In the genomic region with DNA sequence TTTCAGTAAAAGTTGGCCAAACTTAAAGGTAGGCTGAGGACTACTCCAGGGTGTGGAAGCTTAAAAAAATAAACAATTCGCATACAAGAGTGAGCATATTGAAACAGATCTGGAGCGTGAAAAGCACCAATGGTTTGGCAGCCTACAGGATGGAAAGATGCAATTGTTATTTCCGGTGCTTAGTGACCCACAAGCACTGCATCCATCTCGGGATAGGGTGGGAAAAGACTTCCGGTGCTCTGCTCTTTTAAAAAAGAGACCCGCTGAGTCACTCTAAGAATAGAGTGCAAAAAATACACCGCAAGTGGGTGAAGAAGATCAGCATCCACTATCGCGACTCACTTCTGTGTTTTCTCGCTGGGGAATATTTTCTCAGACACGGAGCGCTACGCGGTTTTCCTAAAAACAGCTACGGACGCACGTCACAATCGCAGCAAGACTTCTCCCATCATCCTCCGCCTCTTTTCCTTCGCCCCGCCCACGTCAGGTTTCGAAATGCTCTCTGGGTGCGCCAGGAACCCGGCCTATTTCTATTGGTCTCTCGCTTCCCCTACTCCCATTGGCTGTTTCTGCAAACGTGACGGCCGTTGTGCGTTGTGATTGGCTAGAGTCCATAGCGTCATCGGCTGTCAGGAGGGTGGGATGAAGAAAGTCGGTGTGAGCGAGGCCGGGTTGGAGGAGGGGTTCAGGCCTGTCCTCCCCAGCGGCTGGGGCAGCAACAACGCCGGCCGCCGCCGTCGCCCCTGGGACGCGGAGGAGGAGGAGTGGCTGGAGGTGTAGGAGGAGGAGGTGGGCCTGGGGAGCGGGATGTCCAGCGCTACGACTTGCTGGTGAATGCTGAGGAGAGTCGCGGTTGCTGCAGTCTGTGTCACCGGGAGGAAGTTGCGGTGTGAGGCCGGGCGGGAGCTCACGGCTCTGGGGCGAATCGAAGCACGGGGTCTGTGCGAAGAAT, we compare ENCODE assay signal across 8 mouse cellular contexts. TPM values are rescaled to one million over a fixed set of nuclear protein-coding genes. Genes with fewer than 3 reads are reported as not detected.
DNase-seq lines count a peak whose midpoint lies in the region; ATAC-seq and TF ChIP-seq lines count a peak whose summit lies in the region.

Nrd1 (plus strand) TSS at position 657 of the 952 bp plus-strand sequence.

- peak within 1 kb of the TSS; percentile 65 for H3K27ac ChIP-seq in ES-Bruce4 (ENCODE audit: insufficient read depth, low read length)
- H3K27ac ChIP-seq in forebrain, embryonic 13.5 days, result peak within 1 kb of the TSS; percentile 89
- peak within 1 kb of the TSS; percentile 96 for H3K27ac ChIP-seq in liver, postnatal 0 days (ENCODE audit: low read depth)
- peak within 1 kb of the TSS; percentile 88 for H3K27ac ChIP-seq in neural tube, embryonic 14.5 days (ENCODE audit: low read depth, low read length)

- H3K4me1 ChIP-seq in ES-Bruce4 (ENCODE audit: control insufficient read depth, insufficient read depth, low read length), result no peaks in the 10 kb centered on the region
- peaks cover 31% of the 10 kb centered on the region for H3K4me1 ChIP-seq in forebrain, embryonic 13.5 days
- peaks cover 19% of the 10 kb centered on the region; the same call in 1 of the 2 replicates for H3K4me1 ChIP-seq in liver, postnatal 0 days (ENCODE audit: insufficient read depth)
- H3K4me1 ChIP-seq in neural tube, embryonic 14.5 days (ENCODE audit: control insufficient read depth, insufficient read depth, low read length), result peaks cover 15% of the 10 kb centered on the region

- H3K36me3 ChIP-seq in ES-Bruce4 (ENCODE audit: control insufficient read depth, insufficient read depth, low read length, poor library complexity, severe bottlenecking), result peaks cover 10% of the 10 kb centered on the region
- H3K36me3 ChIP-seq in forebrain, embryonic 13.5 days (ENCODE audit: poor library complexity, severe bottlenecking), result 0 out of 2 replicates have a peak, but pooled peaks cover 11% of the 10 kb centered on the region
- H3K36me3 ChIP-seq in liver, postnatal 0 days (replicated peaks; ENCODE audit: insufficient read depth, low read length), result 0 out of 2 replicates have a peak, but pooled peaks cover 8% of the 10 kb centered on the region
- H3K36me3 ChIP-seq in neural tube, embryonic 14.5 days (ENCODE audit: control insufficient read depth, insufficient read depth, low read length), result no peaks in the 10 kb centered on the region

- no peak for TF ChIP-seq CTCF in ES-Bruce4 (IDR thresholded peaks at IDR 0.05; ENCODE audit: low read depth, low read length)
- no peak for TF ChIP-seq CTCF in liver, postnatal 0 days (IDR thresholded peaks at IDR 0.05; ENCODE audit: low read depth)

- no peaks in the 10 kb centered on the region for H3K9me3 ChIP-seq in ES-Bruce4 (replicated peaks; ENCODE audit: control insufficient read depth, insufficient read depth, low read length, poor library complexity, severe bottlenecking)
- H3K9me3 ChIP-seq in forebrain, embryonic 13.5 days (replicated peaks), result no peaks in the 10 kb centered on the region
- H3K9me3 ChIP-seq in liver, postnatal 0 days (ENCODE audit: low read length), result no peaks in the 10 kb centered on the region
- no peaks in the 10 kb centered on the region for H3K9me3 ChIP-seq in neural tube, embryonic 14.5 days (ENCODE audit: control insufficient read depth, low read length)

- H3K9ac ChIP-seq in ES-Bruce4 (ENCODE audit: low read depth, poor library complexity, severe bottlenecking), result peak within 1 kb of the TSS; percentile 87
- peak within 1 kb of the TSS; percentile 90 for H3K9ac ChIP-seq in forebrain, embryonic 13.5 days
- peak within 1 kb of the TSS; percentile 83 for H3K9ac ChIP-seq in liver, postnatal 0 days (replicated peaks)
- H3K9ac ChIP-seq in neural tube, embryonic 14.5 days (replicated peaks; ENCODE audit: low read depth, low read length), result peak within 1 kb of the TSS; percentile 83

- H3K4me3 ChIP-seq in ES-Bruce4 (ENCODE audit: low read depth, low read length), result peak within 1 kb of the TSS; percentile 98
- H3K4me3 ChIP-seq in forebrain, embryonic 13.5 days, result peak within 1 kb of the TSS; percentile 89
- H3K4me3 ChIP-seq in liver, postnatal 0 days (ENCODE audit: low read depth, low read length), result peak within 1 kb of the TSS; percentile 74
- H3K4me3 ChIP-seq in neural tube, embryonic 14.5 days (ENCODE audit: low read depth, low read length), result peak within 1 kb of the TSS; percentile 70

- peak; percentile 63 for TF ChIP-seq POLR2A in ES-Bruce4 (IDR thresholded peaks at IDR 0.05; ENCODE audit: insufficient read depth, low read length)

- intact Hi-C loops in heart, postnatal 10 days (cut with DNase I), result no loop called here

- 0 out of 2 replicates have a peak, but pooled peaks have one; percentile 30 for TF ChIP-seq EP300 in ES-Bruce4 (IDR thresholded peaks at IDR 0.05; ENCODE audit: insufficient read depth, low read depth, low read length)
- peak; percentile 34; the same call in 1 of the 2 replicates for TF ChIP-seq EP300 in liver, postnatal 0 days (IDR thresholded peaks at IDR 0.05; ENCODE audit: low read depth)

- ATAC-seq in cerebellum, adult (ENCODE audit: insufficient number of reproducible peaks, low FRiP score, low TSS enrichment), result peak; percentile 99
- ATAC-seq in forebrain, embryonic 13.5 days, result peak; percentile 99
- ATAC-seq in liver, postnatal 0 days, result peak; percentile 98
- peak; percentile 99 for ATAC-seq in neural tube, embryonic 14.5 days (ENCODE audit: low read depth)

- peak; percentile 100 for DNase-seq in heart, postnatal 10 days
- peak; percentile 99 for DNase-seq in large intestine, adult 2 months (ENCODE audit: low read depth, low spot score)
- peak; percentile 100 for DNase-seq in liver, postnatal 0 days
- peak; percentile 98 for DNase-seq in testis, postnatal 10 days (ENCODE audit: low spot score)

- no peaks in the 10 kb centered on the region for H3K27me3 ChIP-seq in ES-Bruce4 (ENCODE audit: control insufficient read depth, insufficient read depth, low read length, poor library complexity, severe bottlenecking)
- no peaks in the 10 kb centered on the region for H3K27me3 ChIP-seq in forebrain, embryonic 13.5 days
- no peaks in the 10 kb centered on the region for H3K27me3 ChIP-seq in liver, postnatal 0 days (ENCODE audit: insufficient read depth, low read length)
- no peaks in the 10 kb centered on the region for H3K27me3 ChIP-seq in neural tube, embryonic 14.5 days (ENCODE audit: control insufficient read depth, insufficient read depth, low read length)

- peak within 1 kb of the TSS; percentile 91 for H3K4me2 ChIP-seq in forebrain, embryonic 13.5 days
- peak within 1 kb of the TSS; percentile 72 for H3K4me2 ChIP-seq in liver, postnatal 0 days (ENCODE audit: low read depth, low read length)
- H3K4me2 ChIP-seq in neural tube, embryonic 14.5 days (ENCODE audit: low read depth, low read length), result peak within 1 kb of the TSS; percentile 83

- WGBS in forebrain, embryonic 13.5 days, result under 1% methylated on average over 58 of the region's 58 CpGs
- WGBS in large intestine, adult 2 months, result under 1% methylated on average over 58 of the region's 58 CpGs
- WGBS in liver, postnatal 0 days (ENCODE audit: insufficient replicate concordance), result under 1% methylated on average over 58 of the region's 58 CpGs
- WGBS in neural tube, embryonic 14.5 days, result under 1% methylated on average over 58 of the region's 58 CpGs

RNA-seq across cellular contexts. Expression of gene Nrd1, which starts in this region (rescaled TPM):
- 199 and 231 TPM in 2 replicates for polyA plus RNA-seq in ES-Bruce4 (2011; ENCODE audit: insufficient read depth, insufficient read length, low read depth, missing spikeins)
- polyA plus RNA-seq in forebrain, embryonic 13.5 days (2015; fragmentation: Nextera tagmentation; extraction: Ambion mirVana), result 82.1 and 83.3 TPM in 2 replicates
- 100 to 1,000 TPM in 1 of 2 experiments, 10 to 100 TPM in 1; 88.8 to 101 TPM for total RNA-seq in heart, postnatal 10 days (2021)
- polyA plus RNA-seq in large intestine, adult 2 months (2012; rRNA removed), result 25.0 and 28.4 TPM in 2 replicates
- 18.5 and 19.6 TPM in 2 replicates for polyA plus RNA-seq in liver, postnatal 0 days (2015; fragmentation: Nextera tagmentation; extraction: Ambion mirVana)
- 67.4 and 72.6 TPM in 2 replicates for polyA plus RNA-seq in neural tube, embryonic 14.5 days (2014; fragmentation: Nextera tagmentation; extraction: Ambion mirVana)

Comparison
In these comparisons a context has a peak if more than half of its experiments do, and no peak if none do; other contexts are left out.
1. Peak in every context shown above with its lines: DNase-seq, ATAC-seq, H3K4me3 ChIP-seq and H3K27ac ChIP-seq.